Mouse (Mus musculus): ENCODE data around the gene Eprs. TPM values are rescaled to one million over a fixed set of nuclear protein-coding genes. Genes with fewer than 3 reads are reported as not detected.
"Not testable (repeated sequence)": the region's sequence is repeated elsewhere in the genome, so short reads cannot be mapped to it uniquely, and the experiment has no call there.

Gene Eprs
- 47.4 and 55.4 TPM in 2 replicates for polyA plus RNA-seq (2015; fragmentation: Nextera tagmentation; extraction: Ambion mirVana)

GRCm38 (mm10) chr1:185362677-185363520, at the start of gene Eprs:
Eprs (plus strand) TSS chr1:185363044.
- H3K4me1 ChIP-seq (ENCODE audit: insufficient read depth): peaks cover 17% of the 10 kb centered on the region
- H3K4me3 ChIP-seq (ENCODE audit: low read depth, low read length): peak within 1 kb of the TSS; percentile 89
- H3K9me3 ChIP-seq (ENCODE audit: low read length): no peaks in the 10 kb centered on the region
- peak within 1 kb of the TSS; percentile 81 for H3K4me2 ChIP-seq (ENCODE audit: low read depth, low read length)
- TF ChIP-seq CTCF (IDR thresholded peaks at IDR 0.05; ENCODE audit: low read depth) (no peak; the same call in 1 of the 2 replicates), EP300 (IDR thresholded peaks at IDR 0.05; ENCODE audit: low read depth) (no peak; the same call in 1 of the 2 replicates)
- ATAC-seq (peak; percentile 97), DNase-seq (peak; percentile 100)
- no peaks in the 10 kb centered on the region for H3K27me3 ChIP-seq (ENCODE audit: insufficient read depth, low read length)
- peaks cover 7% of the 10 kb centered on the region; the same call in 1 of the 2 replicates for H3K36me3 ChIP-seq (replicated peaks; ENCODE audit: insufficient read depth, low read length)
- WGBS (ENCODE audit: insufficient replicate concordance): under 1% methylated on average over 70 of the region's 92 CpGs
- H3K9ac ChIP-seq (replicated peaks): peak within 1 kb of the TSS; percentile 91
- H3K27ac ChIP-seq (ENCODE audit: low read depth): peak within 1 kb of the TSS; percentile 98

- TF ChIP-seq EP300 (IDR thresholded peaks at IDR 0.05; ENCODE audit: low read depth): no peak
- TF ChIP-seq CTCF (IDR thresholded peaks at IDR 0.05; ENCODE audit: low read depth): no peak
- no peaks in the 10 kb centered on the region for H3K27me3 ChIP-seq (ENCODE audit: insufficient read depth, low read length)
- peaks cover 45% of the 10 kb centered on the region for H3K36me3 ChIP-seq (replicated peaks; ENCODE audit: insufficient read depth, low read length)
- H3K4me2 ChIP-seq (ENCODE audit: low read depth, low read length): no peak overlapping the region
- no peaks in the 10 kb centered on the region for H3K4me1 ChIP-seq (ENCODE audit: insufficient read depth)
- H3K27ac ChIP-seq (ENCODE audit: low read depth): no peak overlapping the region
- ATAC-seq (no peak), DNase-seq (no peak)
- no peak overlapping the region for H3K4me3 ChIP-seq (ENCODE audit: low read depth, low read length)
- WGBS (ENCODE audit: insufficient replicate concordance): 83% methylated on average over 4 of the region's 4 CpGs
- H3K9me3 ChIP-seq (ENCODE audit: low read length): no peaks in the 10 kb centered on the region
- no peak overlapping the region for H3K9ac ChIP-seq (replicated peaks)
Measured at GRCm38 (mm10) chr1:185314546-185314945, 48.3 kb upstream of the Eprs start.

GRCm38 (mm10) chr1:185315846-185316568, 46.8 kb upstream of the Eprs start:
- H3K27me3 ChIP-seq (ENCODE audit: insufficient read depth, low read length): no peaks in the 10 kb centered on the region
- no peak overlapping the region for H3K4me3 ChIP-seq (ENCODE audit: low read depth, low read length)
- H3K27ac ChIP-seq (ENCODE audit: low read depth): no peak overlapping the region
- H3K9me3 ChIP-seq (ENCODE audit: low read length): no peaks in the 10 kb centered on the region
- no peak for DNase-seq
- H3K36me3 ChIP-seq (replicated peaks; ENCODE audit: insufficient read depth, low read length): peaks cover 47% of the 10 kb centered on the region
- 89% methylated on average over 16 of the region's 16 CpGs for WGBS (ENCODE audit: insufficient replicate concordance)
- no peak overlapping the region for H3K4me2 ChIP-seq (ENCODE audit: low read depth, low read length)
- no peak overlapping the region for H3K9ac ChIP-seq (replicated peaks)
- ATAC-seq: no peak
- H3K4me1 ChIP-seq (ENCODE audit: insufficient read depth): no peaks in the 10 kb centered on the region
- TF ChIP-seq EP300 (IDR thresholded peaks at IDR 0.05; ENCODE audit: low read depth): no peak
- no peak for TF ChIP-seq CTCF (IDR thresholded peaks at IDR 0.05; ENCODE audit: low read depth)

- H3K4me1 ChIP-seq (ENCODE audit: insufficient read depth): peaks cover 17% of the 10 kb centered on the region
- H3K9me3 ChIP-seq (ENCODE audit: low read length); H3K27me3 ChIP-seq (ENCODE audit: insufficient read depth, low read length); DNase-seq; ATAC-seq: not testable (repeated sequence)
- H3K27ac ChIP-seq (ENCODE audit: low read depth): peak overlapping the region; percentile 87; the same call in 1 of the 2 replicates
- peaks cover 28% of the 10 kb centered on the region for H3K36me3 ChIP-seq (replicated peaks; ENCODE audit: insufficient read depth, low read length)
- H3K4me3 ChIP-seq (ENCODE audit: low read depth, low read length): peak overlapping the region; percentile 92
- H3K9ac ChIP-seq (replicated peaks): peak overlapping the region; percentile 94
- 57% methylated on average over 3 of the region's 3 CpGs for WGBS (ENCODE audit: insufficient replicate concordance)
- H3K4me2 ChIP-seq (ENCODE audit: low read depth, low read length): peak overlapping the region; percentile 92
Measured at GRCm38 (mm10) chr1:185327754-185328345, 35.0 kb upstream of the Eprs start.

- H3K27me3 ChIP-seq (ENCODE audit: insufficient read depth, low read length): no peaks in the 10 kb centered on the region
- WGBS (ENCODE audit: insufficient replicate concordance): under 1% methylated on average over 73 of the region's 76 CpGs
- peak; percentile 82 for ATAC-seq
- peaks cover 20% of the 10 kb centered on the region for H3K36me3 ChIP-seq (replicated peaks; ENCODE audit: insufficient read depth, low read length)
- H3K4me3 ChIP-seq (ENCODE audit: low read depth, low read length): peak within 1 kb of the TSS; percentile 92
- H3K27ac ChIP-seq (ENCODE audit: low read depth): peak within 1 kb of the TSS; percentile 87
- peak within 1 kb of the TSS; percentile 94 for H3K9ac ChIP-seq (replicated peaks)
- no peaks in the 10 kb centered on the region for H3K9me3 ChIP-seq (ENCODE audit: low read length)
- DNase-seq: peak; percentile 95
- no peak for TF ChIP-seq CTCF (IDR thresholded peaks at IDR 0.05; ENCODE audit: low read depth)
- H3K4me1 ChIP-seq (ENCODE audit: insufficient read depth): peaks cover 21% of the 10 kb centered on the region
- H3K4me2 ChIP-seq (ENCODE audit: low read depth, low read length): peak within 1 kb of the TSS; percentile 92
Measured at GRCm38 (mm10) chr1:185328721-185329610, 33.9 kb upstream of the Eprs start, which contains the start of gene Iars2. Iars2 (minus strand) TSS chr1:185329396.

Measured in liver, postnatal 0 days (tissue).